Mouse (Mus musculus) testis, postnatal 10 days (tissue): ENCODE measurements around the gene Ift140.
"Not testable (repeated sequence)": the region's sequence is repeated elsewhere in the genome, so short reads cannot be mapped to it uniquely, and the experiment has no call there.

ENCODE experiments used
- DNase-seq: peaks from one replicate; pipeline ENCODE4 v3.0.0; 2021; ENCODE audit warnings: low spot score

Ift140 gene

GRCm38 (mm10) chr17:25117263-25117662 is 101.4 kb downstream of the Ift140 start:
- peak; percentile 69 for DNase-seq

- DNase-seq, result no peak
Observed at GRCm38 (mm10) chr17:25120406-25120805, 104.5 kb downstream of the Ift140 start, which contains the start of gene Ptx4. Ptx4 (plus strand) TSS chr17:25120760.

DNA sequence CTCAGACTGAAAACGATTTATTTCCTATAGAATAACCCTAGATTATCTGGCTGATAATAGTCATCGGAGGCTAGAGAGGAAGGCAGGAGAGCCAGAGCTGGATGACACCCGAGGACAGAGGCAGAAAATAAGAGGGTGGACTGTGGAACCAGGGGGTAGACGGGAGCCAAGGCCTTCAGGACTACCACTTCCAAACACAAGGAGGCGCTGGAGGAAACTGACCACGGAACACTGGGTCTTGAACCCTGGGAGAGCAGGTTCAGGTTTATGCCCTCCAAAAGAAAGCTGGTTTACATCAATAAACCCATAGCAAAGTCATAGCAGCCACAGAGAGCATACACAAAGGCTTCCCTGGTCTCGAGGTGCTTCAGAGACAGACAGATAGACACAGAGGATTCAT is 108.1 kb downstream of the Ift140 start:
- no peak for DNase-seq

DNA sequence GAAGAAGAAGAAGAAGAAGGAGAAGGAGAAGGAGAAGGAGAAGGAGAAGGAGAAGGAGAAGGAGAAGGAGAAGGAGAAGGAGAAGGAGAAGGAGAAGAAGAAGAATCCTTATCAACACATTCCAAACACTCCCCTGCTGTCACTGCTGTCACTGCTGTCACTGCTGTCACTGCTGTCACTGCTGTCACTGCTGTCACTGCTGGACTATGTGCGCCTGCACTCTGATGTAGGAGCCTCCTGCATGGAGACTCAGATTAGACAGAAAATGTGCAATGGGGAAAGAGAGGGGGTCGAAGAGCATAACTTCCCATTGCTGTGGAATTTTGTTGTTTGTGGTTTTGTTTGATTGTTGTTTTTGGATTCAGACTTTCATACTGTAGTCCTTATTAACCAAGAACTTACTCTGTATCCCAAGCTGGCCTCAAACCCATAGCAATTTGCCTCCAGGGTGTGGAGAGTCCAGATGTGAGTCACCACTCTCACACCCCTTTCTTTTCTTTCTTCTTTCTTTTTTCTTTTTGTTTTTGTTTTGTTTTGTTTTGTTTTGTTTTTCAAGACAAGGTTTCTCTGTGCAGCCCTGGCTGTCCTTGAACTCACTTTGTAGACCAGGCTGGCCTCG is 109.7 kb downstream of the Ift140 start:
- not testable (repeated sequence) for DNase-seq

DNA sequence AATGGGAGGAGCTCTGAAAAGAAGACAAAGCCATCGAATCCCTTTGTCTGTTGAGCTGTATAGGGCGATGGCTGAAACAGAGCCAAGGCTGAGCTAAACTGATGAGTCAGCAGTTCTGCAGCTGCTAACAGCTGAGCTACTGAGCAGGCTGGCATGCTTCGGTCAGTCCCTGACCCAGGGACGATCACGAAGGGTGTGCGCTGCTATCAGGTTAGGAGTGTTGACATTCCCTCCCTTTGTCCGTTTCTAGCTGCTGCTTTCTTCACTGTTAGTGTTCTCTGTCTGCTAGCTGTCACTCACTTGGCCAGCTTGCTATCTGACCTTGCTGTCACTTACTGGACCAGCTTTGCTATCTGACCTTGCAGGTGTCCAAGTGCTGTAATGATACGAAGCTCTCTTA is 111.2 kb downstream of the Ift140 start:
- DNase-seq, result no peak

GRCm38 (mm10) chr17:25127681-25128080 is 111.8 kb downstream of the Ift140 start:
- no peak for DNase-seq

DNA sequence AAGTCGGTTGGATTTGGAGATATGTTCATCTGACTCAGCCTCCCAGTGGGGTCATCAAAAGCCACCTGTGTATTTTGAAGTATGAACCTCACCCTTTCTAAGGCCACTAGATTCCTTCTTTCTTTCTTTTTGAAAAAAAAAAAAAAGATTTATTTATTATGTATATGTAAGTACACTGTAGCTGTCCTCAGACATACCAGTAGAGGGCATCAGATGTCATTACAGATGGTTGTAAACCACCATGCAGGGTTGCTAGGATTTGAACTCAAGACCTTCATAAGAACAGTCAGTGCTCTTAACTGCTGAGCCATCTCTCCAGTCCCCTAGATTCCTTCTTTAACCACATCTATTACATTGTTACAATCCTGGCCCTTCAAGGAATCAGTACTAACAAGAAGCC is 114.2 kb downstream of the Ift140 start:
- DNase-seq, result no peak

- peak; percentile 95 for DNase-seq
Observed at GRCm38 (mm10) chr17:25133275-25133698, 117.4 kb downstream of the Ift140 start, which contains the start of gene Clcn7. Clcn7 (plus strand) TSS chr17:25133391.

DNA sequence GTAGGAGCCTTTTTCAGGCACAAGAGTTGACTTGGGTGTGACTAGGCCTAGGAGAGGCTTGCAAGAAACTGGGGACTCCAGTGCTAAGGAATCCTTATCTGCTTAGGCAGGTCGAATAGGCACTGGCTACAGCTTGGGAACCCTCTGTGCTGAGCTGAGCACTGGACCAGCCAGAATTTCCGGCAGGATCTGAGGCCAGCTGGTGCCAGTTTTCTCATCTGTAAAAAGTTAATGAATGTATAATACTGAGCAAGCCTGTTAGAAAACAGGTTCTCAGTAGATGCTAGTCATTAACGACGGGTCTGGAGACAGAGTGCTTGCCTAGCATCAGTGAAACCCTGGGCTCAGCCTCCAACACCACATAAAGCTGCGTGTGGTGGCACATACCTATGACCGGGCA is 119.7 kb downstream of the Ift140 start:
- no peak for DNase-seq

- DNase-seq, result no peak
Observed at GRCm38 (mm10) chr17:25138803-25139202, 122.9 kb downstream of the Ift140 start.

GRCm38 (mm10) chr17:25139960-25140359 is 124.1 kb downstream of the Ift140 start:
- no peak for DNase-seq
